ENCODE assay signal across 13 mouse cellular contexts in genomic region chr2:92273101-92273801, GRCm38 (mm10).
DNase-seq lines count a peak whose midpoint lies in the region; ATAC-seq and TF ChIP-seq lines count a peak whose summit lies in the region.
"Had no signal": no experiment of that assay in that cellular context is flagged by ENCODE, and none has a peak within 500 bp of the region (broad histone marks: within the 10 kb centered on the region; RNA-seq: fewer than 3 reads in every experiment).

No protein-coding gene starts in this region.

- TF ChIP-seq POLR2A in CH12.LX (IDR thresholded peaks at IDR 0.05; ENCODE audit: low read depth, low read length), result no peak

- no peak for TF ChIP-seq CTCF in layer of hippocampus, adult 2 months (conservative IDR thresholded peaks at IDR 0.05)
- no peak for TF ChIP-seq CTCF in CH12.LX (conservative IDR thresholded peaks at IDR 0.05 in 1 of 2, IDR thresholded peaks at IDR 0.05 in 1 of 2; ENCODE audit: low read depth in 2 of 2, low read length in 2 of 2)

- no peaks in the 10 kb centered on the region; the same call in 1 of the 2 replicates for H3K79me2 ChIP-seq in CH12.LX (replicated peaks; ENCODE audit: control insufficient read depth, extremely low read depth, insufficient read depth, poor library complexity, severe bottlenecking)

- no peaks in the 10 kb centered on the region for H3K9me3 ChIP-seq in CH12.LX (replicated peaks; ENCODE audit: low read length)
- no peaks in the 10 kb centered on the region for H3K9me3 ChIP-seq in liver, embryonic 11.5 days (ENCODE audit: control insufficient read depth, low read length)
- H3K9me3 ChIP-seq: embryonic facial prominence, embryonic 15.5 days had no signal

- no peaks in the 10 kb centered on the region for H3K27me3 ChIP-seq in CH12.LX (replicated peaks)
- no peaks in the 10 kb centered on the region for H3K27me3 ChIP-seq in liver, embryonic 11.5 days (replicated peaks; ENCODE audit: control insufficient read depth, insufficient read depth, low read length)
- H3K27me3 ChIP-seq: embryonic facial prominence, embryonic 15.5 days had no signal

- dilution Hi-C loops in CH12.LX (cut with MboI; ENCODE audit: extremely low pct_ligation_motif_present, extremely low pct_unique_long_range_greater_than_20kb, low sequenced_read_pairs), result no loop called here

- TF ChIP-seq EP300 in CH12.LX (IDR thresholded peaks at IDR 0.05; ENCODE audit: low read length), result 0 out of 2 replicates have a peak, but pooled peaks have one; percentile 13

- peaks cover 0 to 11% of the 10 kb centered on the region in 2 experiments; a peak in 1 of 4 replicates for H3K4me1 ChIP-seq in CH12.LX (ENCODE audit: control insufficient read depth in 1 of 2, insufficient read depth in 2 of 2)
- no peaks in the 10 kb centered on the region for H3K4me1 ChIP-seq in liver, embryonic 11.5 days (replicated peaks; ENCODE audit: control insufficient read depth, insufficient read depth, low read length)

- H3K9ac ChIP-seq in CH12.LX (ENCODE audit: insufficient read depth, low read depth), result no peak overlapping the region
- no peak overlapping the region for H3K9ac ChIP-seq in liver, embryonic 11.5 days (ENCODE audit: low read depth, low read length)
- H3K9ac ChIP-seq: embryonic facial prominence, embryonic 15.5 days had no signal

- in situ Hi-C loops in CH12.LX (cut with MboI; ENCODE audit: low pct_ligation_motif_present, low pct_unique_long_range_greater_than_20kb, low sequenced_read_pairs), result no loop called here

- no peak for TF ChIP-seq RAD21 in CH12.LX (IDR thresholded peaks at IDR 0.05; ENCODE audit: low read depth, low read length)

- peaks cover 0 to 21% of the 10 kb centered on the region in 2 experiments for H3K36me3 ChIP-seq in CH12.LX (replicated peaks in 1 of 2; ENCODE audit: control insufficient read depth in 1 of 2, insufficient read depth in 1 of 2, low read length in 1 of 2)
- H3K36me3 ChIP-seq in liver, embryonic 11.5 days (ENCODE audit: control insufficient read depth, insufficient read depth, low read length), result no peaks in the 10 kb centered on the region

- ATAC-seq in frontal cortex, adult (ENCODE audit: low TSS enrichment), result peak; percentile 43; the same call in 1 of the 2 replicates
- no peak for ATAC-seq in liver, embryonic 11.5 days (replicated peaks; ENCODE audit: low FRiP score)
- ATAC-seq: intestine, postnatal 0 days had no signal

- DNase-seq in frontal cortex, postnatal 25 days (ENCODE audit: low spot score in 2 of 2), result no peak
- DNase-seq in layer of hippocampus, adult 2 months (ENCODE audit: low spot score in 2 of 2), result no peak
- DNase-seq in layer of hippocampus, postnatal 25 days (ENCODE audit: extremely low spot score in 1 of 2, low spot score in 1 of 2), result no peak
- no peak for DNase-seq in CH12.LX (ENCODE audit: extremely low read depth)
- peak; percentile 56 for DNase-seq in fibroblast of lung, adult 2 months (ENCODE audit: low read depth)
- DNase-seq in gastrocnemius, adult 18-20 months (ENCODE audit: low spot score), result no peak
- DNase-seq in liver, embryonic 11.5 days (ENCODE audit: low spot score), result no peak
- DNase-seq: cerebellum, adult 8-10 months; gastrocnemius, postnatal 36 days had no signal

- peak overlapping the region; percentile 33 for H3K4me3 ChIP-seq in layer of hippocampus, adult 2 months
- no peak overlapping the region for H3K4me3 ChIP-seq in CH12.LX (replicated peaks in 1 of 3; ENCODE audit: low read depth in 2 of 3, low read length in 2 of 3, poor library complexity in 1 of 3)
- no peak overlapping the region for H3K4me3 ChIP-seq in liver, embryonic 11.5 days (ENCODE audit: low read depth, low read length)
- H3K4me3 ChIP-seq: embryonic facial prominence, embryonic 15.5 days; myocyte had no signal

- peak overlapping the region; percentile 81 for H3K27ac ChIP-seq in layer of hippocampus, adult 2 months
- no peak overlapping the region for H3K27ac ChIP-seq in CH12.LX (ENCODE audit: insufficient read depth, low read depth)
- H3K27ac ChIP-seq in liver, embryonic 11.5 days (ENCODE audit: low read depth, low read length), result no peak overlapping the region
- H3K27ac ChIP-seq: embryonic facial prominence, embryonic 15.5 days had no signal

- WGBS in liver, embryonic 11.5 days, result 86% methylated on average over 6 of the region's 6 CpGs

- H3K4me2 ChIP-seq in CH12.LX (ENCODE audit: insufficient read depth, low read depth, poor library complexity, severe bottlenecking), result peak overlapping the region; percentile 41; the same call in 1 of the 2 replicates
- no peak overlapping the region for H3K4me2 ChIP-seq in liver, embryonic 11.5 days
- H3K4me2 ChIP-seq: embryonic facial prominence, embryonic 15.5 days had no signal

TF ChIP-seq in CH12.LX, 34 proteins besides CTCF, POLR2A, EP300 and RAD21:
- TF ChIP-seq CHD1 (IDR thresholded peaks at IDR 0.05; ENCODE audit: low read depth, low read length) (no peak), IRF4 (IDR thresholded peaks at IDR 0.05; ENCODE audit: low read depth, low read length) (peak; percentile 59; the same call in 1 of the 2 replicates), KAT2A (IDR thresholded peaks at IDR 0.05; ENCODE audit: insufficient replicate concordance, low read length) (no peak), MEF2A (IDR thresholded peaks at IDR 0.05; ENCODE audit: borderline replicate concordance, low read depth, low read length) (peak; percentile 58; the same call in 1 of the 2 replicates)
TF ChIP-seq in CH12.LX: peak in this region for 2.
